Mouse (Mus musculus) neural tube, embryonic 14.5 days (tissue): ENCODE results near the gene Ankfn1. TPM values are rescaled to one million over a fixed set of nuclear protein-coding genes. Genes with fewer than 3 reads are reported as not detected.
A peak's percentile ranks its signal among the peaks of the same experiment; 100 is the strongest.

ENCODE experiments used
- ATAC-seq: fragments of 200-750 bp; cut with Nextera tagmentation; 2 replicates; pipeline ENCODE4 v1.8.0; 2017; ENCODE audit warnings: low read depth, mild to moderate bottlenecking, moderate TSS enrichment, moderate library complexity
- H3K27ac ChIP-seq: fragments of 300-500 bp; sonication (generic); 2 replicates; pipeline ENCODE4 v1.5.1; 2014; ENCODE audit warnings: low read depth, mild to moderate bottlenecking, control low read depth, low read length, moderate library complexity, mixed read lengths
- H3K27me3 ChIP-seq: fragments of 300-500 bp; sonication (generic); 2 replicates; pipeline ENCODE4 v1.6.1; 2014; ENCODE audit warnings: low read length; ENCODE audit not compliant: control insufficient read depth, insufficient read depth
- H3K36me3 ChIP-seq: fragments of 300-500 bp; sonication (generic); 2 replicates; pipeline ENCODE4 v1.6.1; 2014; ENCODE audit warnings: low read length, mixed read lengths; ENCODE audit not compliant: control insufficient read depth, insufficient read depth
- H3K4me1 ChIP-seq: fragments of 300-500 bp; sonication (generic); 2 replicates; pipeline ENCODE4 v1.6.1; 2014; ENCODE audit warnings: low read length; ENCODE audit not compliant: control insufficient read depth, insufficient read depth
- H3K4me2 ChIP-seq: fragments of 300-500 bp; sonication (generic); 2 replicates; pipeline ENCODE4 v1.6.1; 2014; ENCODE audit warnings: mild to moderate bottlenecking, low read depth, low read length, control low read depth
- H3K4me3 ChIP-seq: fragments of 300-500 bp; sonication (generic); 2 replicates; pipeline ENCODE4 v1.5.1; 2014; ENCODE audit warnings: low read depth, low read length, control low read depth, mixed read lengths
- H3K9ac ChIP-seq: fragments of 300-500 bp; sonication (generic); replicated peaks from 2 replicates; pipeline ENCODE4 v1.6.1; 2014; ENCODE audit warnings: low read depth, mild to moderate bottlenecking, control low read depth, low read length, mixed read lengths
- H3K9me3 ChIP-seq: fragments of 300-500 bp; sonication (generic); 2 replicates; pipeline ENCODE4 v1.6.1; 2016; ENCODE audit warnings: low read length; ENCODE audit not compliant: control insufficient read depth
- WGBS: fragments of 180-500 bp; shearing (Covaris S2); extraction: QIAGEN DNeasy Blood & Tissue Kit; methylation state at CpG from one replicate; pipeline ENCODE4 v1.1.7; 2014; 5-methylcytosine and 5-hydroxymethylcytosine counted together
- polyA plus RNA-seq: library from polyadenylated mRNA; unstranded; fragments of >200 nt; fragmentation: Nextera tagmentation; extraction: Ambion mirVana; gene quantifications from 2 replicates; pipeline ENCODE4 v1.2.1, GENCODE M21; 2014

Ankfn1 gene
- polyA plus RNA-seq, 1 experiment from 2014 or later, result 8.4 TPM

- ATAC-seq, result no peak
- H3K4me2 ChIP-seq, result no peak overlapping the region
- no peak overlapping the region for H3K27ac ChIP-seq
- H3K9ac ChIP-seq, result no peak overlapping the region
- H3K27me3 ChIP-seq, result no peaks in the 10 kb centered on the region
- no peaks in the 10 kb centered on the region for H3K9me3 ChIP-seq
- H3K4me3 ChIP-seq, result no peak overlapping the region
- H3K4me1 ChIP-seq, result no peaks in the 10 kb centered on the region
- 80% methylated on average over 6 of the region's 6 CpGs for WGBS
- H3K36me3 ChIP-seq, result no peaks in the 10 kb centered on the region
Observed at GRCm38 (mm10) chr11:89416769-89417168, 360.7 kb downstream of the Ankfn1 start.

DNA sequence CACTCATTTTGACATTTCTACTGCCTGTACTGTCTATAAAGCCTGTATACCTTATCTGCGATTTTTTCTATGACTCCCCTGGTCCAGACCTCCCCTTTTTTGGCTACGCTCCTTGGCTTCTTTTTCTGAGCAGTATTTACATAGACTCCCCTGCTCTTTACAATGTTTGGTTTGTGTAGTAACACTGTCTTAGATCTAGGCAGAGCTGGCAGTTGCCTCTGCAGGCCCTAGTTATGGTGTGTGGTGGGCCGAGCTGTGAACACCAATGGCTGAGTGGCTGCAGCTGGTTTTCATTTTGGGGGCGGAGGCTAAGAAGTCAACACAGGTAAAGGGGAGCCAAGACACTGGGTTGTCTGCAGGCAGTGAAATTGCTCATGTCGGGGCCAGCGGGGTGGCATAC lies 368.7 kb downstream of the Ankfn1 start:
- Histone ChIP-seq H3K4me3 (no peak overlapping the region), H3K27ac (no peak overlapping the region), H3K9ac (no peak overlapping the region), H3K36me3 (no peaks in the 10 kb centered on the region), H3K4me2 (no peak overlapping the region), H3K4me1 (no peaks in the 10 kb centered on the region), H3K9me3 (no peaks in the 10 kb centered on the region), H3K27me3 (no peaks in the 10 kb centered on the region)
- ATAC-seq, result no peak
- whole genome bisulfite sequencing, result 84% methylated on average over 6 of the region's 6 CpGs

GRCm38 (mm10) chr11:89404489-89404888 lies 373.0 kb downstream of the Ankfn1 start:
- no peaks in the 10 kb centered on the region for H3K36me3 ChIP-seq
- no peak for ATAC-seq
- 87% methylated on average over 1 of the region's 1 CpGs for whole genome bisulfite sequencing

GRCm38 (mm10) chr11:89403436-89403835 lies 374.0 kb downstream of the Ankfn1 start:
- 93% methylated on average over 14 of the region's 14 CpGs for WGBS
- Histone ChIP-seq H3K27ac (no peak overlapping the region), H3K9me3 (no peaks in the 10 kb centered on the region), H3K27me3 (no peaks in the 10 kb centered on the region), H3K4me1 (no peaks in the 10 kb centered on the region), H3K36me3 (no peaks in the 10 kb centered on the region), H3K4me3 (no peak overlapping the region), H3K4me2 (no peak overlapping the region), H3K9ac (no peak overlapping the region)
- ATAC-seq, result no peak

More at GRCm38 (mm10) chr11:89404489-89404888, 373.0 kb downstream of the Ankfn1 start:
- H3K9me3 ChIP-seq, result no peaks in the 10 kb centered on the region
- no peak overlapping the region for H3K4me2 ChIP-seq
- no peaks in the 10 kb centered on the region for H3K27me3 ChIP-seq
- H3K27ac ChIP-seq, result no peak overlapping the region
- no peak overlapping the region for H3K4me3 ChIP-seq
- no peak overlapping the region for H3K9ac ChIP-seq
- H3K4me1 ChIP-seq, result no peaks in the 10 kb centered on the region

DNA sequence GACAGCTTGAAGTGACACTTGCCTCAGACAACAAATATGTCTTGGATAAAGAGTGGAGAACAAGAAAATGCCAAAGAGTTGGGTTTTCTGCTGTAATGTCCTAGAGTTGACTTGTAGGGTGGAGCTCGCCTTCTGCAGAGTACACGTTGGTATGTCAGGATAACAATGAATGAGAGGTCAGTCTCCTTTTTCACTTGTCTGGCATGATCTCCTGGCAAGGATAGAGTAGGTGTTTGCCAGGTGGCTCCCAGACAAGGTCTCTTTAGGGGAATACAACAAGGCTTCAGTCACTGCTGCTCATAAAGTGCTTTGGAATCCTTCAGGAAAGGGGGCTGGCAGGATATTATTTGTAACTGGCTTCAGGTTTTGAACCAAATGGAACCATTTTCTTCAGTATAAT lies 388.6 kb downstream of the Ankfn1 start:
- no peak for ATAC-seq
- Histone ChIP-seq H3K27ac (no peak overlapping the region), H3K4me3 (no peak overlapping the region), H3K4me1 (no peaks in the 10 kb centered on the region), H3K9me3 (no peaks in the 10 kb centered on the region), H3K9ac (no peak overlapping the region), H3K4me2 (no peak overlapping the region), H3K36me3 (no peaks in the 10 kb centered on the region), H3K27me3 (no peaks in the 10 kb centered on the region)
- WGBS, result 76% methylated on average over 2 of the region's 2 CpGs

GRCm38 (mm10) chr11:89382634-89383009 lies 394.8 kb downstream of the Ankfn1 start:
- no peak for ATAC-seq
- no peaks in the 10 kb centered on the region for H3K27me3 ChIP-seq
- no peak overlapping the region for H3K9ac ChIP-seq
- no peaks in the 10 kb centered on the region for H3K36me3 ChIP-seq
- no peaks in the 10 kb centered on the region for H3K4me1 ChIP-seq
- H3K4me3 ChIP-seq, result no peak overlapping the region
- H3K27ac ChIP-seq, result peak overlapping the region; percentile 22; the same call in 1 of the 2 replicates
- 63% methylated on average over 2 of the region's 2 CpGs for WGBS
- no peak overlapping the region for H3K4me2 ChIP-seq
- H3K9me3 ChIP-seq, result no peaks in the 10 kb centered on the region

- ATAC-seq, result peak; percentile 92; the same call in 1 of the 2 replicates
- H3K27ac ChIP-seq, result 0 out of 2 replicates have a peak overlapping the region, but pooled peaks have one; percentile 34
- 24% methylated on average over 8 of the region's 8 CpGs for WGBS
- H3K9me3 ChIP-seq, result no peaks in the 10 kb centered on the region
- H3K4me3 ChIP-seq, result no peak overlapping the region
- no peaks in the 10 kb centered on the region for H3K36me3 ChIP-seq
- H3K27me3 ChIP-seq, result no peaks in the 10 kb centered on the region
- no peak overlapping the region for H3K9ac ChIP-seq
- no peak overlapping the region for H3K4me2 ChIP-seq
- no peaks in the 10 kb centered on the region for H3K4me1 ChIP-seq
Observed at GRCm38 (mm10) chr11:89381782-89382633, 395.4 kb downstream of the Ankfn1 start.

GRCm38 (mm10) chr11:89370941-89371340 lies 406.5 kb downstream of the Ankfn1 start:
- ATAC-seq, result no peak
- no peak overlapping the region for H3K4me2 ChIP-seq
- no peak overlapping the region for H3K9ac ChIP-seq
- no peaks in the 10 kb centered on the region for H3K4me1 ChIP-seq
- no peaks in the 10 kb centered on the region for H3K36me3 ChIP-seq
- H3K4me3 ChIP-seq, result no peak overlapping the region
- 46% methylated on average over 14 of the region's 14 CpGs for WGBS
- no peaks in the 10 kb centered on the region for H3K27me3 ChIP-seq
- H3K9me3 ChIP-seq, result no peaks in the 10 kb centered on the region
- H3K27ac ChIP-seq, result no peak overlapping the region

GRCm38 (mm10) chr11:89370373-89370772 lies 407.1 kb downstream of the Ankfn1 start:
- Histone ChIP-seq H3K36me3 (no peaks in the 10 kb centered on the region), H3K4me3 (no peak overlapping the region), H3K9ac (no peak overlapping the region), H3K27me3 (no peaks in the 10 kb centered on the region), H3K4me1 (no peaks in the 10 kb centered on the region), H3K9me3 (no peaks in the 10 kb centered on the region), H3K4me2 (no peak overlapping the region), H3K27ac (no peak overlapping the region)
- no peak for ATAC-seq
- 87% methylated on average over 7 of the region's 7 CpGs for WGBS
